Mouse (Mus musculus) ZHBTc4 (cell line): ENCODE data around the gene Alkbh3.

Source experiments
- DNase-seq: peaks from one replicate; pipeline ENCODE4 v3.0.0-alpha.2; 2011; ENCODE audit warnings: low read depth, low spot score

Alkbh3 gene

GRCm38 (mm10) chr2:94010335-94011291 is at the start of gene Alkbh3:
Gene Alkbh3 (minus strand): TSS chr2:94010807.
- peak; percentile 97 for DNase-seq

DNA sequence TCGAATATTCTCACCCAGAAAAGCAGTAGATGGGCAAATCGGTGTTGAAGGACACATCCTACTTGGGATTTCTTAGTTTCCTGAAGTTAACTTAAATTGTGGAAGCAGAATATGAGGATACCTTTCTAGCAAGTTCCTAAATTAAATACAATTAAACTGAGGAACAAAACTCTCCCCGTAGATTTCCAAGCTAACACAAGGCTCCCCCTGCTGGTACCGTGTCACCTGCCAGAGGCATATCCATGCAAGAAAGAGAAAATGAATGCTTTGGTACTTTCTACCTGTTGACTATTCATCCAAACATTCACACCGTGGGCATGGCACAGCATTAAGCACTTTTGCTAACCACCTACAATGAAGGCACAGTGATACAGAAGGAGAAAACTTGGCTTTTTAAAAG is 48.9 kb upstream of the Alkbh3 start:
- DNase-seq = peak; percentile 25

DNA sequence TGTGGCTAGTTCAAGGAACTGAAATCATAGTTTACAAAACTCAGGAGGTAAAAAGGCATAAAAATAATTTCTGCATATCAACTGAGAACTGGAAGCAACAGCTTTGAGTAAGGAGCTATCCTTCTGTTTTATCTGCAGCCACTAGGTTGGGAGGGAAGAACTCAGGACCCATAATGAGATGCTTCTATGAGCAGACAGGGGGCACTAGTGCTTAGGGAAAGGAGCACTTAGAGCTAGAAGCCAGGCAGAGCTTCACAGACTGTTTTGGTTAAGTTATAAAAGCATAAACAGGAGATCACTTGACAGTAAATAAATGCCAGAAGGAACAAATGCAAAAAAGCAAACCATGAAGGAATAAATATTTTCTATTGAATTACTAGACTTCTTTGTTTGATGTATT is 44.2 kb upstream of the Alkbh3 start:
- peak; percentile 53 for DNase-seq

GRCm38 (mm10) chr2:94051952-94052351 is 41.3 kb upstream of the Alkbh3 start:
- no peak for DNase-seq

GRCm38 (mm10) chr2:94050901-94051300 is 40.3 kb upstream of the Alkbh3 start:
- DNase-seq = no peak

DNA sequence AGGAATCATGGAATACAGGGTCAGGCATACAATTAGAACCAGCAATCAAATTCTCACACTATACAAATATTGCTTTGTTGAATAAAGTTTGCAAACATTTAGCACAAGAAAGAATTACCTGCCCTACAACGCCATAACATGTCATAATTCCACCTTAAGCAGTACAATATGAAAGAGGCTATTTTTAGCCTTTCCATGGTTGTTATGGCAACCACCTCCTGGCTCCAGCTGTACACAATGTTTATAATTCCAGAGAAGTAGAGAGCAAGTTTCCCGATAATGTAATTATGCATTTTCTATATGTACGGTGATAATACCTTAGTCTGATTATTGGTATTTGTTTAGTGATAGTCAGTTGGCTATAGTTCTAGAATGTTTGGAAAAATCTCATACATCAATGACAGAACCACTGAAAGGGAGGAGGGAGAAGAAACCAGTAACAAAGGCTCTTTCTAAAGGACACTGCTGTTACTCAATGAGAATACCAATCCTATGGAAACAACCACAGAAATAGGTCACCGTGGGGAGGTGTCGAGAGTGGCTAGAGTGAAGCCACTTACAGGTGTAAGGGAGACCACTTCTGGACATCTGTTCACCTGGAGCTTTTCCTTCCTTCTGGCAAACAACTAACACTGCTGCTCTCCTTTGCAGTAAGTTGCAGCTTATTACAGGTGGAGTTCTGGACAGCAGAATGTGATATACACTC is 39.0 kb upstream of the Alkbh3 start:
- DNase-seq = no peak

GRCm38 (mm10) chr2:94048733-94049470 is 38.3 kb upstream of the Alkbh3 start:
- no peak for DNase-seq

DNA sequence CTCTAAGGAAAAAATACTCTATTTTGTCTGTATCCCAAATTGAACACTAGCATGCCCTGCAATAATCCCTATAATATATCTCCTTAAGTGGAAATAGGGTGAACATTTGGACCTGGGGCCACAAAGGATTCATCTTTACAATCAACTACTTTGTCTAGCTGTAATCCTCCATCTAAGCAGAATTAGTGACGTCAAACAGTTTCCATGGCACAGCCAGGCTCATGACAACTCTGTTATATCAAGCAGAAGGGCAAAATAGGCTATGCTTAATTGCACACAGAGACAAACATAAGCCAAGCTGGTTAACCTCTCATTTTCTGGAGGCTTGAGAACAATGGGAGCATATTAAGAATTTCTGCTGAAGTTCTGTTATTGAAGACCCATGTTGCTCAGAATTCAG is 37.7 kb upstream of the Alkbh3 start:
- no peak for DNase-seq

GRCm38 (mm10) chr2:94045411-94046090 is 34.9 kb upstream of the Alkbh3 start:
- DNase-seq = no peak

- DNase-seq = no peak
These were observed 33.6 kb upstream of the Alkbh3 start for GRCm38 (mm10) chr2:94044174-94044573.

- DNase-seq = peak; percentile 24
These were observed 33.1 kb upstream of the Alkbh3 start for GRCm38 (mm10) chr2:94043662-94044061.

- no peak for DNase-seq
These were observed 31.9 kb upstream of the Alkbh3 start for GRCm38 (mm10) chr2:94042461-94042860.

DNA sequence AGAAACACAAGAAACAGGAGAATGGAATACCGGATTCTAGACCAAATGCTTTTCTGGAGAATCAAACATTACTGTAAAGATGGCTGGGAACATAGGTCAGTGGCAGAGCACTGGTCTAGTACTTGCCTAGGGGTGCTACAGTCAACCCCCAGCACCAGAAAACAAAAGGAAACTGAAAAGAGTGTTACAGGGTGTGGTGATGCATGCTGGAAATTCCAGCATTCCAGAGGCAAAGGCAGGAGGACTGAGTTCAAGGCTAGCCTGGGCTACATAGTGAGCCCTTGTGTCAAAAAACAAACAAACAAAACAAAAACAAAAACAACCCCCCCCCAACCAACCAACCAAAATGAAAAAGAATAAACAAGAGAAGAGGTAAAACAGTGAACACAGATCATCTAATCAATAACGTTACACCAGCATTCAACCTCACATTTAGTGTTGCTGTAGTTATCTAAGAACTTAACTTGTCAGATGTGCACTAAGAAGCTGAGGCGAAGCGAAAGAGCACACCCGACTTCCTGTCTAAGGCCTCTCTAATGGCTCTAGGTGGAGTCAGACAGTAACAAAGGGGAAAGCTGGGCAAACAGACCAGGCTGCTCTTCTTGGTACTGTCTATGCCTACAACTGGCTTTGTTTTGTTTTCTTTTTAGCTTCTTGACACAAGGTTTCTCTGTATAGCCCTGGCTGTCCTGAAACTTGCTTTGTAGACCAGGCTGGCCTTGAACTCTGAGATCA is 30.0 kb upstream of the Alkbh3 start:
- DNase-seq = peak; percentile 78

DNA sequence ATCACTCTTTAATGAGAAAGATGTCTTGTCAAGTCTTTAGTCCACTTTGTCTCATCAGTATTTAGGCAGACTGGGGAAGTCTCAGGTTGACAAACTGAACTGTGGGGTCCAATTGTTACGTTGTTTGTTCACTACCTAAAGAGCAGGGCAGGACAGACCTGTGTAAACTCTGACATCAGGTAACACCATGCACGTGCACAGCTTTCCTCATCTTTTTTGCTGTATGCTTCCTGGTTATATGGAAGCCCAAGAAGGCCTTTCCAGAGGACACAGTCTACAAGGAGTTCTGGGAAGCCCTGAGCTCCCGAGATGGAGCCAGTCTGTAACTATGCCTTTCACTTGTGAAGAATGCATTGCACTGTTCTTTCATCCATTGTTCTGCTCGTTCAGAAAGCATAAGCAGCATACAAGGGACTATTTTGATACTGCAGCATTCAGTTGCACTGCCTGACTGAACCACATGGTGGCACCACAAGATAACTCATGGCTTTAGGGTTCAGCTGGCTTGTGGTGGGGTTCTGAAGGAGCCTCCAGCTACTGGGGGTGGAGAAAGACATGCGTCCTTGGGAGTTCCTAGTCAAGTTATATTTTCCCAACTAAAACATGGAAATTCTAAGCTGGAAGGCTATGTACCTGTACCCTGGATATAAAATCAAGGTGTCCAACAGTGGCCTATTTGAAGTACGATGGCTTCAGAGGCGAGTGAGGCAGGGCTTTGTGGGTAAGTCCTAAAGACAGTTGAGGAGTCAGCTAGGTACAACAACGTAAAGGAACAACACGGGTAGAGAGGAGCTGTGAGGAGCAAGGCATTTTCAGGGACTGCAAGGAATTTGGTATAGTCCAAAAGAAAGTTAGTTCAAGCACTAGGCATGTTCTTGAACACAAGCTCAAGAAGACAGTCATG is 25.1 kb upstream of the Alkbh3 start:
- DNase-seq = peak; percentile 63

DNA sequence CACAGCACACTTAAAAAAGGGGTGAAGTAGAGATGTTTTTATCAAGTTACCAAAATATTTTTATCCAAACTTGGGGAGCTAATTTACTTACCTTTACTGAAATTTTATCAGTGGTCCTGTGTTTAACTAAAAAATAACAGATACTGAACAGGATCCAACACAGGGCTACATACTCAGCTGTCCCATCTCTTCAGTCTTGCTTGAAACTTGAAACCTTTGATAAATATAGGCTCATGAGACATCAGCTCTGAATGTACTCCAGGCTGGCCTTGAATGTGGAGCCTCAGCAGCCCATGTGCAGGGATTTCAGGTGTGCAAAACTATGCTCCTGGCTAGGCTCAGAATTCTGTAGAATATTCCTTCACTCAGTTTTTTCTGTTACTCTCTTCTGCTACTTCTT is 20.0 kb upstream of the Alkbh3 start:
- DNase-seq = no peak

- DNase-seq = no peak
These were observed 14.0 kb upstream of the Alkbh3 start for GRCm38 (mm10) chr2:94024637-94025036.

- peak; percentile 88 for DNase-seq
These were observed 8.3 kb downstream of the Alkbh3 start for GRCm38 (mm10) chr2:94002331-94002730.

DNA sequence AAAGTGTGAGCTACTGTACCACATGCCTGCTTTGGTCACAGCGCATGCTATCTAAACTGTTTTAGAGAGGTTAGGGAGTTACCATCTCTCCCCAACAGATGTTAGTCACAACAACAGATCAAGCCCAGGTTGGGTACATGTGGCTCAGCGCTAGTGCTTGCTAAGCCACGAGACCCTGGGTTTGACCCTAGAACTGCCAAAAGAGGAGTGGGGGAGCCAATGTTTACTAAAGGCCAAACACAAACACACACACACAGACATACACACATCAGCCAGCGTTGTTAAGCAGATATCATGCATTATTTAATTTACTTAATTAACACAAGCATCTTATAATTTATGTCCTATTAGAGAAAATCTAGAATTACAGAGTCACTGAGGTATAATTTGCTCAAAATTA is 8.7 kb downstream of the Alkbh3 start:
- DNase-seq = no peak

DNA sequence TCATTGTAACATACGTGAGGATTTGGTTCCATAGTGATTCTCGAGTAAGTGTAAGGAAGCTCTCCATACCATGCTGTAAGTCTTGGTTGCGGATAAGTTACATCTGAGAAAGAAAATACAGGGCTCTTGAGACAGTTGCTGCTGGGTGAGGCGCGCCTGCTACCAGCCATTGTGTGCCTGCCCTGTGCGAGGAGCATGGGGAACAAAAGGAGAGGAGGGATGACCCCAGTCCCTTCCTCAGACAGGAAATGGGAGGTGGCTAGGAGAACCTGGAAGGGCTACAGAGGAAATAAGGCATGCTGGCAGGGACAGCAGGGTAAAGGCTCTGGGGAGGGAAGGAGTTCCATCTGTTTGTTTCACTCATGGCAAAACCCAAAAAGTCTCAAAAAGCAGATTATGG is 9.2 kb downstream of the Alkbh3 start:
- peak; percentile 77 for DNase-seq

DNA sequence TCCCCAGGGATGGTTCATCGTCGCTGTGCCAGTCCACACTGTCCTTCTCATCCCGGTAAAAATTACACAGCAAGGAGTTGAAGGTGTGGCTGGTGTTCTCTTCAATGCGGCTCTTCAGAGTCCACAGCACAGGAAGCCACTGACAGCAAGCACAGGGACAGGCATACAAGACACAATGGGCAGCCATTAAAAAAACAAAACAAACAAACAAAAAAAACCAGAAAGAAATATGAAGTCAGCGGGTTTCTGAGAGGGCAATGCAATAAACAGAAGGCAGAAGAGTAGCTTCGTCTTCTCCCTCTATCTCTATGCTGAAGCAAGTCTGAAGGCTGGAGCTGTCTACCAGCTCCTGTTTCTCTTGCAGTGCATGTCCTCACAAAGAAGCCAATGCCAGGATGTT is 14.4 kb downstream of the Alkbh3 start, which contains the start of gene Gm27027:
TSS of gene Gm27027 (minus strand) at position 101 of the 400 bp plus-strand sequence.
- no peak for DNase-seq
